Mouse (Mus musculus): ENCODE data around the gene Togaram2. TPM values are rescaled to one million over a fixed set of nuclear protein-coding genes. Genes with fewer than 3 reads are reported as not detected.
A peak's percentile ranks its signal among the peaks of the same experiment; 100 is the strongest.

The Togaram2 gene
- polyA plus RNA-seq, 1 experiment from 2014 or later, result 2.3 TPM

- no peak for ATAC-seq (replicated peaks; ENCODE audit: extremely low read depth, insufficient read depth, low FRiP score)
- no peaks in the 10 kb centered on the region for H3K9me3 ChIP-seq (replicated peaks; ENCODE audit: control insufficient read depth, low read length)
- no peak overlapping the region for H3K4me3 ChIP-seq (ENCODE audit: low read length)
- 57% methylated on average over 5 of the region's 5 CpGs for WGBS
- no peak overlapping the region for H3K4me2 ChIP-seq (ENCODE audit: low read depth, low read length)
- no peaks in the 10 kb centered on the region for H3K27me3 ChIP-seq (ENCODE audit: control insufficient read depth, insufficient read depth, low read length)
- H3K27ac ChIP-seq (ENCODE audit: low read length), result no peak overlapping the region
- no peak overlapping the region for H3K9ac ChIP-seq (ENCODE audit: low read length)
- H3K36me3 ChIP-seq (ENCODE audit: control insufficient read depth, insufficient read depth), result no peaks in the 10 kb centered on the region
- H3K4me1 ChIP-seq (ENCODE audit: control insufficient read depth, insufficient read depth, low read length), result peaks cover 6% of the 10 kb centered on the region; the same call in 1 of the 2 replicates
Measured at GRCm38 (mm10) chr17:71689903-71690302, 16.8 kb downstream of the Togaram2 start.

GRCm38 (mm10) chr17:71691361-71691875 lies 18.4 kb downstream of the Togaram2 start:
- Histone ChIP-seq H3K4me1 (ENCODE audit: control insufficient read depth, insufficient read depth, low read length) (peaks cover 7% of the 10 kb centered on the region), H3K27ac (ENCODE audit: low read length) (no peak overlapping the region), H3K9ac (ENCODE audit: low read length) (no peak overlapping the region), H3K36me3 (ENCODE audit: control insufficient read depth, insufficient read depth) (no peaks in the 10 kb centered on the region), H3K27me3 (ENCODE audit: control insufficient read depth, insufficient read depth, low read length) (no peaks in the 10 kb centered on the region), H3K4me3 (ENCODE audit: low read length) (no peak overlapping the region), H3K9me3 (replicated peaks; ENCODE audit: control insufficient read depth, low read length) (no peaks in the 10 kb centered on the region), H3K4me2 (ENCODE audit: low read depth, low read length) (no peak overlapping the region)
- whole genome bisulfite sequencing, result 53% methylated on average over 11 of the region's 11 CpGs
- no peak for ATAC-seq (replicated peaks; ENCODE audit: extremely low read depth, insufficient read depth, low FRiP score)

GRCm38 (mm10) chr17:71693313-71693712 lies 20.3 kb downstream of the Togaram2 start:
- Histone ChIP-seq H3K4me2 (ENCODE audit: low read depth, low read length) (no peak overlapping the region), H3K9ac (ENCODE audit: low read length) (no peak overlapping the region), H3K9me3 (replicated peaks; ENCODE audit: control insufficient read depth, low read length) (no peaks in the 10 kb centered on the region), H3K27ac (ENCODE audit: low read length) (no peak overlapping the region), H3K36me3 (ENCODE audit: control insufficient read depth, insufficient read depth) (no peaks in the 10 kb centered on the region), H3K4me1 (ENCODE audit: control insufficient read depth, insufficient read depth, low read length) (peaks cover 19% of the 10 kb centered on the region), H3K4me3 (ENCODE audit: low read length) (no peak overlapping the region), H3K27me3 (ENCODE audit: control insufficient read depth, insufficient read depth, low read length) (no peaks in the 10 kb centered on the region)
- 68% methylated on average over 5 of the region's 5 CpGs for WGBS
- ATAC-seq (replicated peaks; ENCODE audit: extremely low read depth, insufficient read depth, low FRiP score), result no peak

GRCm38 (mm10) chr17:71693780-71694179 lies 20.7 kb downstream of the Togaram2 start:
- Histone ChIP-seq H3K27me3 (ENCODE audit: control insufficient read depth, insufficient read depth, low read length) (no peaks in the 10 kb centered on the region), H3K9me3 (replicated peaks; ENCODE audit: control insufficient read depth, low read length) (no peaks in the 10 kb centered on the region), H3K9ac (ENCODE audit: low read length) (no peak overlapping the region), H3K36me3 (ENCODE audit: control insufficient read depth, insufficient read depth) (no peaks in the 10 kb centered on the region), H3K4me1 (ENCODE audit: control insufficient read depth, insufficient read depth, low read length) (peaks cover 22% of the 10 kb centered on the region), H3K4me3 (ENCODE audit: low read length) (no peak overlapping the region), H3K4me2 (ENCODE audit: low read depth, low read length) (no peak overlapping the region), H3K27ac (ENCODE audit: low read length) (no peak overlapping the region)
- WGBS, result 73% methylated on average over 8 of the region's 8 CpGs
- ATAC-seq (replicated peaks; ENCODE audit: extremely low read depth, insufficient read depth, low FRiP score), result no peak

GRCm38 (mm10) chr17:71695151-71695550 lies 22.1 kb downstream of the Togaram2 start:
- Histone ChIP-seq H3K27me3 (ENCODE audit: control insufficient read depth, insufficient read depth, low read length) (no peaks in the 10 kb centered on the region), H3K4me2 (ENCODE audit: low read depth, low read length) (no peak overlapping the region), H3K4me1 (ENCODE audit: control insufficient read depth, insufficient read depth, low read length) (peaks cover 25% of the 10 kb centered on the region), H3K27ac (ENCODE audit: low read length) (no peak overlapping the region), H3K9ac (ENCODE audit: low read length) (no peak overlapping the region), H3K36me3 (ENCODE audit: control insufficient read depth, insufficient read depth) (no peaks in the 10 kb centered on the region), H3K4me3 (ENCODE audit: low read length) (no peak overlapping the region), H3K9me3 (replicated peaks; ENCODE audit: control insufficient read depth, low read length) (no peaks in the 10 kb centered on the region)
- WGBS, result 88% methylated on average over 8 of the region's 8 CpGs
- ATAC-seq (replicated peaks; ENCODE audit: extremely low read depth, insufficient read depth, low FRiP score), result no peak

- H3K4me3 ChIP-seq (ENCODE audit: low read length), result no peak overlapping the region
- no peak overlapping the region for H3K27ac ChIP-seq (ENCODE audit: low read length)
- WGBS, result 70% methylated on average over 15 of the region's 15 CpGs
- no peaks in the 10 kb centered on the region for H3K36me3 ChIP-seq (ENCODE audit: control insufficient read depth, insufficient read depth)
- peaks cover 25% of the 10 kb centered on the region for H3K4me1 ChIP-seq (ENCODE audit: control insufficient read depth, insufficient read depth, low read length)
- no peaks in the 10 kb centered on the region for H3K27me3 ChIP-seq (ENCODE audit: control insufficient read depth, insufficient read depth, low read length)
- no peak for ATAC-seq (replicated peaks; ENCODE audit: extremely low read depth, insufficient read depth, low FRiP score)
- H3K9ac ChIP-seq (ENCODE audit: low read length), result 0 out of 2 replicates have a peak overlapping the region, but pooled peaks have one; percentile 1
- no peak overlapping the region for H3K4me2 ChIP-seq (ENCODE audit: low read depth, low read length)
- H3K9me3 ChIP-seq (replicated peaks; ENCODE audit: control insufficient read depth, low read length), result no peaks in the 10 kb centered on the region
Measured at GRCm38 (mm10) chr17:71695716-71696315, 22.8 kb downstream of the Togaram2 start.

GRCm38 (mm10) chr17:71696396-71696795 lies 23.3 kb downstream of the Togaram2 start:
- Histone ChIP-seq H3K36me3 (ENCODE audit: control insufficient read depth, insufficient read depth) (no peaks in the 10 kb centered on the region), H3K4me3 (ENCODE audit: low read length) (no peak overlapping the region), H3K4me1 (ENCODE audit: control insufficient read depth, insufficient read depth, low read length) (peaks cover 22% of the 10 kb centered on the region), H3K27ac (ENCODE audit: low read length) (no peak overlapping the region), H3K9ac (ENCODE audit: low read length) (0 out of 2 replicates have a peak overlapping the region, but pooled peaks have one; percentile 1), H3K9me3 (replicated peaks; ENCODE audit: control insufficient read depth, low read length) (no peaks in the 10 kb centered on the region), H3K27me3 (ENCODE audit: control insufficient read depth, insufficient read depth, low read length) (no peaks in the 10 kb centered on the region), H3K4me2 (ENCODE audit: low read depth, low read length) (no peak overlapping the region)
- no peak for ATAC-seq (replicated peaks; ENCODE audit: extremely low read depth, insufficient read depth, low FRiP score)
- 76% methylated on average over 5 of the region's 5 CpGs for WGBS

GRCm38 (mm10) chr17:71697896-71698618 lies 25.0 kb downstream of the Togaram2 start:
- H3K9ac ChIP-seq (ENCODE audit: low read length), result no peak overlapping the region
- peak overlapping the region; percentile 91 for H3K27ac ChIP-seq (ENCODE audit: low read length)
- 42% methylated on average over 11 of the region's 11 CpGs for whole genome bisulfite sequencing
- H3K4me3 ChIP-seq (ENCODE audit: low read length), result no peak overlapping the region
- H3K4me1 ChIP-seq (ENCODE audit: control insufficient read depth, insufficient read depth, low read length), result peaks cover 19% of the 10 kb centered on the region
- peak; percentile 91 for ATAC-seq (replicated peaks; ENCODE audit: extremely low read depth, insufficient read depth, low FRiP score)
- no peaks in the 10 kb centered on the region for H3K36me3 ChIP-seq (ENCODE audit: control insufficient read depth, insufficient read depth)
- H3K27me3 ChIP-seq (ENCODE audit: control insufficient read depth, insufficient read depth, low read length), result no peaks in the 10 kb centered on the region
- 0 out of 2 replicates have a peak overlapping the region, but pooled peaks have one; percentile 8 for H3K4me2 ChIP-seq (ENCODE audit: low read depth, low read length)
- H3K9me3 ChIP-seq (replicated peaks; ENCODE audit: control insufficient read depth, low read length), result no peaks in the 10 kb centered on the region

GRCm38 (mm10) chr17:71698619-71698956 lies 25.5 kb downstream of the Togaram2 start:
- Histone ChIP-seq H3K27ac (ENCODE audit: low read length) (peak overlapping the region; percentile 91), H3K4me2 (ENCODE audit: low read depth, low read length) (peak overlapping the region; percentile 8; the same call in 1 of the 2 replicates), H3K9ac (ENCODE audit: low read length) (peak overlapping the region; percentile 38), H3K27me3 (ENCODE audit: control insufficient read depth, insufficient read depth, low read length) (no peaks in the 10 kb centered on the region), H3K9me3 (replicated peaks; ENCODE audit: control insufficient read depth, low read length) (no peaks in the 10 kb centered on the region), H3K4me1 (ENCODE audit: control insufficient read depth, insufficient read depth, low read length) (peaks cover 19% of the 10 kb centered on the region), H3K36me3 (ENCODE audit: control insufficient read depth, insufficient read depth) (no peaks in the 10 kb centered on the region), H3K4me3 (ENCODE audit: low read length) (no peak overlapping the region)
- 39% methylated on average over 11 of the region's 11 CpGs for WGBS
- ATAC-seq (replicated peaks; ENCODE audit: extremely low read depth, insufficient read depth, low FRiP score), result no peak

Measured in heart, embryonic 16.5 days (tissue).